Mouse (Mus musculus) layer of hippocampus, postnatal 36 days (tissue): ENCODE results near the gene Gfod2. TPM values are rescaled to one million over a fixed set of nuclear protein-coding genes. Genes with fewer than 3 reads are reported as not detected.
A peak's percentile ranks its signal among the peaks of the same experiment; 100 is the strongest.

Experiments used
- DNase-seq, 2 experiments: peaks; one replicate each; pipeline ENCODE4 v3.0.0; 2022
- total RNA-seq, 2 experiments: library from RNA; stranded (reverse); gene quantifications; 2 replicates each; pipeline ENCODE4 v1.2.3; 2021

Gfod2 gene
- total RNA-seq, 2 experiments from 2014 or later = 21.9 to 22.5 TPM

- no peak for DNase-seq
These were observed 628 bp downstream of the Gfod2 start for GRCm38 (mm10) chr8:105757796-105758276.

- no peak for DNase-seq
These were observed 3.8 kb downstream of the Gfod2 start for GRCm38 (mm10) chr8:105754688-105755087.

GRCm38 (mm10) chr8:105753916-105754315 lies 4.5 kb downstream of the Gfod2 start:
- DNase-seq = no peak

GRCm38 (mm10) chr8:105750606-105751005 lies 7.9 kb downstream of the Gfod2 start:
- DNase-seq = peak in 1 of 2 experiments; percentile 31

- no peak for DNase-seq
These were observed 15.2 kb downstream of the Gfod2 start for GRCm38 (mm10) chr8:105743301-105743700.

GRCm38 (mm10) chr8:105739216-105739615 lies 19.2 kb downstream of the Gfod2 start:
- no peak for DNase-seq

GRCm38 (mm10) chr8:105732186-105732585 lies 26.3 kb downstream of the Gfod2 start:
- no peak for DNase-seq

- DNase-seq = no peak
These were observed 30.9 kb downstream of the Gfod2 start for GRCm38 (mm10) chr8:105727397-105728124.

- no peak for DNase-seq
These were observed 32.7 kb downstream of the Gfod2 start for GRCm38 (mm10) chr8:105725726-105726125.

GRCm38 (mm10) chr8:105722861-105723260 lies 35.6 kb downstream of the Gfod2 start:
- no peak for DNase-seq

GRCm38 (mm10) chr8:105719637-105720036 lies 38.8 kb downstream of the Gfod2 start:
- DNase-seq = no peak

- DNase-seq = no peak
These were observed 42.0 kb downstream of the Gfod2 start for GRCm38 (mm10) chr8:105716302-105716945.

- no peak for DNase-seq
These were observed 43.4 kb downstream of the Gfod2 start for GRCm38 (mm10) chr8:105715042-105715441.

GRCm38 (mm10) chr8:105714139-105714538 lies 44.3 kb downstream of the Gfod2 start:
- DNase-seq = peak; percentile 75 to 78

GRCm38 (mm10) chr8:105712286-105712685 lies 46.2 kb downstream of the Gfod2 start:
- no peak for DNase-seq

GRCm38 (mm10) chr8:105709317-105709716 lies 49.1 kb downstream of the Gfod2 start:
- no peak for DNase-seq

GRCm38 (mm10) chr8:105708675-105709074 lies 49.8 kb downstream of the Gfod2 start:
- DNase-seq = no peak

- DNase-seq = peak; percentile 79 to 82
These were observed 50.7 kb downstream of the Gfod2 start, which contains the start of the genes 4933405L10Rik and Enkd1 for GRCm38 (mm10) chr8:105707498-105708403. TSS of gene 4933405L10Rik (plus strand) at chr8:105707655. TSS of gene Enkd1 (minus strand) at chr8:105708210.

GRCm38 (mm10) chr8:105706426-105706825 lies 52.0 kb downstream of the Gfod2 start:
- no peak for DNase-seq

GRCm38 (mm10) chr8:105704955-105705354 lies 53.5 kb downstream of the Gfod2 start:
- DNase-seq = no peak

GRCm38 (mm10) chr8:105704146-105704812 lies 54.2 kb downstream of the Gfod2 start:
- DNase-seq = no peak
